Mouse (Mus musculus): ENCODE results near the gene Jazf1.

DNA sequence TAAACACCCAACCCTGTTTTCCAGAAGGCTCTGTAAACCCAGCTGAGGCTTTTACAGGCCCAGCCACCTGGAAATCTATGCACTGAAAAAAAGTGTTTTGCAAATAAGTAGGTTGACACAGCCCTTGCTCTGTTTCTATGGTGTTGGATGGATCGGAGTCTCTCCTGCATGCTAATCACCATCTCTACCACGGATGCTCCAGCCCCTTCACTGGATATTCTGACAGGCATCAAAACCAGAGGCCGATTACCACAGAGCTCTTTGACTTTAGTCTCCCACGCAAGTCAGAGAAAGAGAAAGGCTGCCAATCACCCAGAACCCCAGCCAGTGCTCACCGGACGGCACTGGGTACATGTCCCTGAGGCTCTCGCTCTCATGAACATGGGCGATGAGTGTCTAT lies 291.4 kb downstream of the Jazf1 start:
- no peak for TF ChIP-seq CTCF (IDR thresholded peaks at IDR 0.05; ENCODE audit: extremely low read depth, insufficient read depth, insufficient read length, insufficient replicate concordance)
- no peak for TF ChIP-seq POLR2A (IDR thresholded peaks at IDR 0.05; ENCODE audit: low read depth, low read length)

Measured in spleen, adult 2 months (tissue).